Mouse (Mus musculus): ENCODE data around the gene Poc1b.

- no peak for TF ChIP-seq MAX (IDR thresholded peaks at IDR 0.05)
- TF ChIP-seq CTCF (IDR thresholded peaks at IDR 0.05; ENCODE audit: control insufficient read depth, insufficient read depth, insufficient read length): no peak
- TF ChIP-seq MYOD1 (IDR thresholded peaks at IDR 0.05; ENCODE audit: control insufficient read depth, insufficient read length, low read depth): no peak
- TF ChIP-seq USF1 (IDR thresholded peaks at IDR 0.05; ENCODE audit: low read depth): no peak
These were observed 28.2 kb upstream of the Poc1b start for GRCm38 (mm10) chr10:99078621-99079020.

Data from C2C12 (cell line).